Mouse (Mus musculus) T-helper 1 cell (primary cell): ENCODE results near the gene Sik3.

Experiments
- in situ Hi-C: fragments of 300-600 bp; cut with MboI, MseI; formaldehyde crosslinking; loops from one replicate; pipeline ENCODE4 v1.15.1; 2025; ENCODE audit warnings: high pct_unique_total_duplicates

The Sik3 gene

DNA sequence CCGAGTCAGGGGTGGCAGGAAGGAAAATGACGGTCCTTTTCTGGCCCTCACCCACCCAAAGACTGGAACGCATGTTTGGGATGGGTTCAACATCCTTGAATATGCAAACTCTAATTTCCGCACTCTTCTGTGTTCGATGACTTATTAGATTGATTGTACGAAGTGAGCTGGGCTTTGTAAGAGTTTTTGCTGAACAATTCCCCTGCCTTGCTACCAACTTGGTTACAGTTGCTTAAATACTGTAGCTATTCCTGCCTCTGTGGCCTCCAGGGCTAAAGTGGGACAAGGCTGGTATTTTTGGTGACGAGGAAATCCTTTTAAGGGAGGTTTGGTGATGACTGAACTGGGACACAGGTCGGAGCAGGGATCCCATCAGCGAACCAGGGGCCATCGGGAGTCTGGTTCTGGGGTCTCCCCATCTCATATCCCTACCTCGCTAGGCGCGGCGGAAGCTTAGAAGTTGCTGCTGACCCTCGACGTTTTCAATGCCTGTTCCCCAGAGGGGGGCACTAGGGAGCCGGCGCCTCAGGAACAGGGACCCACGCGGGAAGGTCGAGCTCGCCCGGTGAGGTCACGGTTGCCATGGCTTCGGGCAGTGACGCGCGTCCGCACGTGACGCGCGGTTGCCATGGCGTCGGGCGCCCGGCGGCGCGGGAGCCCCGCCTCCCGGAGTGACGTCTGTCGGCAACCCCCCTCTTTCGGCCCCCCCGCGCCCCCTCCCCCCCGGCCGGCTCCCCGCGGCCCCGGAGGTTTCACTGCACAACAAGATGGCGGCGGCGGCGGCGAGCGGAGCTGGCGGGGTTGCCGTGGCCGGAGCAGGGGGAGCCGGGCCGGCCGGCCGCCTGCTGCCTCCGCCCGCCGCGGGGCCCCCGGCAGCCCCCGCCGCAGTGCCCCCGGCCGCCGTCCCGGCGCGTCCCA is at the start of gene Sik3, which contains the start of gene Pafah1b2:
Gene Sik3 (plus strand): TSS at position 730 of the 918 bp plus-strand sequence.
Gene Pafah1b2 (minus strand): TSS at position 600 of the 918 bp plus-strand sequence.
- in situ Hi-C loops, result no loop called here

DNA sequence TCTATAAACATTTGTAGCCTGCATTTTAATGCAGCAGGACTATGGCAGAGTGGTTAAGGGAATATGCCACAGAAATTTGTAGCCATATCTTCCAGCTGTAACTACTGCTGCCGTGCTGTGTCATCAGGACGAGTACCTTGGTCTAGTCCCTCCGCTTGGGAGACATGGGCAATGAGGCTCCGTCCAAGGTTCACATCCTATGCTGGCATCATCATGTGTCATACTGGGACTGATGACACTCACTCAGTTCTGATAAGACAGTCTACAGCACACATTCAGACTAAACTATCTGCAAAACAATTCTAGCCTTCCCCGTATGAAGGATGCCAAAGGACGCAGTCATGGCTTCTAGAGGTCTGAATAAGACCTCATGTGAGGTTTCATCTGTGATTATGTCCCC is 49.0 kb upstream of the Sik3 start:
- in situ Hi-C loops, result no loop called here

DNA sequence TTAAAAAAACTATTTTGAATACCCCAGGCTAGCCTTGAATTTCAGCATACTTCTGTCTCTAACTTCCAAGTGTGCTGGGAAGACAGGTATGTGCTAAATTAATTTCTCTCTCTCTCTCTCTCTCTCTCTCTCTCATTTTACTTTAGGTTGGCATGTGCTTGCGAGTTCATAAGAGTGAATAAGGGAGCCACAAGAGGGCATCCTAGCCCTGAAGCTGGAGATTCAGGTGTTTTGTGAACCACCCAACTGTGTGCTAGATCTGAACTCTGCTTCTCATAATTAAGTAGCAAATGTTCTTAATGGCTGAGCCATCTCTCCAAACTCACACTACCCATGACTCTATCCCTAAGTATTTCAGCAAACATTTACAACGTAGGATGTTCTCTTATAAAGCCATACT is 35.7 kb upstream of the Sik3 start:
- in situ Hi-C loops, result no loop called here

DNA sequence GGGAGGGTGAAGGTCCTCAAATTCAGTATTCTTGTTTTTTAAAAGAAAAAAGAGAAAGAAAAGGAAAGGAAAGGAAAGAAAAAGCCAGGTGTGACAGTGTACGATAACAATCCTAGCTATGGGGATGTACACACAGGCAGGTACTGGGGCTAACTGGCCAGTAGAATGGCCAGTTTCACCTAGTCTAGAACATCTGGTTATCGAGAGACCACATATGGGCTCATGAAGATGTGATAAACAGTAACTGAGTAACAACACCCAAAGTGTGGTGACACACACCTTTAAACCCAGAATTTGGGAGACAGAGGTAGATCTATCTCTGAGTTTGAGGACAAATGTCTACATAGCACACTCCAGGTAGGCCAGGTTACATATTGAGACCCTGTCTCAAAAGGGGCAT is 32.8 kb upstream of the Sik3 start:
- in situ Hi-C loops, result no loop called here

DNA sequence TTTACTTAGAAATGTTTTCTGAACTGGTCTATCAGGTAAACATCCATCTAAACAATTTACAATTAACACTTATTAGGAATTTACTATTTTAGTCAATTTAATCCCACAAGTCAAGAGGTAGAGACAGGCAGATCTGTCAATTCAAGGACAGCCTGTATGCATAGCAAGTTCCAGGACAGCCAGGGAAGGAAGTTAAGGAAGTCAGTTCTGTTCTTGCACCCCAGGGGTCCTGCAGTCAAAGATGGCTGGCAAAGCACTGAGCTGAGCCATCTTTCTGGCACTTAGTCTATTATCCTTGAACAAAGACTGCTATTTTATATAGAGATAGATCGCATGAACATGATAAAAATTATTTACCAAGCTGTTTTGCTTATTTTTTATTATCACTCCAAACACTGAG is 32.0 kb upstream of the Sik3 start:
- in situ Hi-C loops, result no loop called here

DNA sequence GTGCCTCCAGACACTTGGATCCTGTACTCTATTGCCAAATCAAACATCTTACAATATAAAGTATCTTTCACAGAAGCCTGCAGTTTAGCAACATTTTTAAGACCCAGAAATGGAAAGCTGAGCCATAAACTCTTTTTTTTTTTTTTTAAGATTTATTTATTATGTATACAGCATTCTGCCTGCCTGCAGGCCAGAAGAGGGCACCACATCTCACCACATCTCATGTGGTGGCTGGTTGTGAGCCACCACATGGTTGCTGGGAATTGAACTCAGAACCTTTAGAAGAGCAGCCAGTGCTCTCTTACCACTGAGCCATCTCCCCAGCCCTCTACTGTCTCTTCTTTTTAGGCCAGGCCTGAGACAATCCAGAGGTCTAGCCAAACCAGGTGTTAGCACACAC is 31.3 kb upstream of the Sik3 start:
- in situ Hi-C loops, result no loop called here

DNA sequence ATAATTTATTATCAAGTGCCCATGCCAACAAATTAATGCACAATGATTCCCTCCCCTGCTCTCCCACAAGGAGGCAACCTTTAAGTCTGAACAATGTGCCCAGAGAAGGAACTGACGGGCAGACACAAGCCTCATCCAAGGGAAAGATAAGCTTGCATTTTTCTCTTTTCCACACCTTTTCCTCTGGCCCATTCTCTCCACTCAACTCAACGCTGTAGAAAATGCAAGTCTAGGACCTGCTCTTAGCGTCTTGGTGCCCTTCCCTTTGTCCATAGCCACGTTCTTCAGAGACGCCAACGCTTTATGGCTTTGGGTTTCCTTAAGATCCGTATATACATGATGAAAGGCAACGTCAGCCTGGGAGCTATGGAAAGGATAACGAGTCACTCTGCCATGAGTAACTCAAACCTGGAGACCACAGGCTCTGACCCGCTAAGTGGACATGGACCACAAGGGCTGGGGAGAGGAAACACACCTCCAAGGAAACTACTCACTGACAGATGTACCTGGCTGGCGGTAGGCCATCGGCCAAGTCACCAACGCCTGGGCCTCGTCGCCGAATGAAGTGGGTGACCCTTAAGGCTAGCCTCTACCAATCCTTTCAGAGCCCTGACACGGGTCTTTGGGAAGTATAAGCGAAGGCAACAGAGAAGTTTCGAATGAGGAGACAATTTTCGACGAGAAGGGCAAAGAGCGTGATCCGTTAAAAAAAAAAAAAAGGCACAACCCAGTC is 28.8 kb upstream of the Sik3 start:
- in situ Hi-C loops, result no loop called here

DNA sequence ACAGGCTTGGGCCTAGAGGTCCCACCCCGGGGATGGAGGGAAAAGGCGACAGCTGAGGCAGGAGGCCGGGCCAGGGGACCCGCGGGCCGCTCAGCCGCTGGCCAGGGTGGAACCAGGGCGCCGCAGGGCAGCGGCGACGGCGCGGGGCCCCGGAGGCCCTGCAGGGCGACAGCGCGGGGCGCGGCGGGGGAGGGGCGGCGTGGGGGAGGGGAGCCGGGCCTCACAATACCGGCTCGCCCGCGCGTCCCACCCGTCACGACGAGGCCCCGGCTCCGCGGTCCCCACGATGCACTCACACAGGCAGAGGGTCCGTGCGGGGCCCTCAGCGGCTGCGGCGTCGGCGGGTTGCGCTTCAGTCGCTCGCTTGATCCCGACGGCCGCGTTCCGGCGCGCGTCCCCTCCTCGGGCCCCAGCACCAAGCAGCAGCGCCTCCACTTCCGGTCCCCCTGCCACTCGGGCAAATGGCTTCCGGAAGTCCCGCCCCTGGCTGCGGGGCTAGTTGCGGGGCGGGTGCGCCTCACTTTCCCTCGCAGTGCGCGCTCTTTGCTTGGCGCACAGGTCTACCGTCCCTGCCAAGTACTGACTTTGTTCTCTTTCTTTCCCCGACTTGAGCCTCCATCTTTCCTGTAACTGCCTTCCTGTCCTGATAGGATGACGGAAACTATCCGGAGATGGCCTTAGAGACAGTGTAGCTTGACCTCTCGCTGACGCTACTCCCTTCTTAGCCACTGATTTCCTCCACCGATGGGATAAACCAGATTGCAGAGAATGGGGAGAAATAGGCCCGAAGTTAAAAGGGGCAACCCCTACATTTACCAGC is 28.0 kb upstream of the Sik3 start:
- in situ Hi-C loops, result no loop called here

DNA sequence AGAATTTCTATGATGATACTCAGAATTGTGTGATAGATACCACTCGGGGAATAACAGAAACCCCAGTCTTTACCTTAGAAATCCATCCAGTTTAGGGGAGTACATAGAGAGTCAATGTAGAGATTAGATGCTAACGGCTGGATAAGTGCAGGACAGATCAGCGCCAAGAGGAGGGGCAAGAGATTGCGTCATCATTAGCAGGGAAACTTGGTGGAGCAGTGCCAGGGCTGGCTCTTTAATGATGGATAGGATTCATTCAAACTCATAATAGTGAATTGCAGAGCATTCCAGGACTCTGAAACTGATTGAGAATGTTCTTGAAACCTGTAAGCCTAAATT is 27.4 kb upstream of the Sik3 start:
- in situ Hi-C loops, result no loop called here

DNA sequence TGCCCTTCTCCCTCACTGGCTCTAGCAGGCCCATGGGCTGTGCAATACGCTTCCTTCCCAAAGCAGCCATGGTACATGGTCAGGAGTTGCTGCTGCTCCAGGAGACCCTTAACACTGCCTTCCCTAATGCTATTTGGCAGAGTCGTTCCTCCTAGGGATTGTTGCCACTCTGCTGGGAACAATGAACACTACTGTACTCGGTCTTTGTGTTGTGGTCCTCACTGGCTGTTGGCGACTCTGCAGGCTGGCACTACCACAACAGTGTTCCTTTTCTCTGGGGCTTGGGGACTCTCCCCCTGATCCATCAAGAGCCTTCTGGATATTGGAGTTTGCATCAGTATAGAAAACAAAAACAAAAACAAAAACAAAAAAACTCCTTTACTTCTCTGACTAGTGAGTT is 13.6 kb upstream of the Sik3 start:
- in situ Hi-C loops, result loop anchor here (5.0 kb wide), 1 partner anchor 198 kb away; no protein-coding TSS in a partner anchor

DNA sequence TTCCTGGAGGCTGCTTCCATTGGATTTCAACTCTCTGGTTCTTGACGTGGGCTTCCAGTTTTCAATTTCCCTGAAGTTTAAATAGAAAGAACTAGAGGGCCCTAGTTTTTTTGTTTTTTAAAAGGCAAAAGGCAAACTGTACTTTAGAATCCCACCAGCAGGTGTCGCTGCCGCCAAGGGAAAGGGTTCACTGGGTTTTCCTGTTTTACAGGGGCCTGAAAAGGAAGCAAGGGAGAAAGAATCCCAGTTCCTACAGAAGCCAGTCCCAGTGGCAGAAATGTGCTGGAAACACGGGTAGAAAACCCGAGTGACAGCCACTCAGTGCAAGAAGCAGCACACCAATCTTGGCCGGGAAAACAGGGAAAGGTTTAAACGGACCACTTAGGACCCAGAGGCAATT is 8.9 kb upstream of the Sik3 start:
- in situ Hi-C loops, result no loop called here

DNA sequence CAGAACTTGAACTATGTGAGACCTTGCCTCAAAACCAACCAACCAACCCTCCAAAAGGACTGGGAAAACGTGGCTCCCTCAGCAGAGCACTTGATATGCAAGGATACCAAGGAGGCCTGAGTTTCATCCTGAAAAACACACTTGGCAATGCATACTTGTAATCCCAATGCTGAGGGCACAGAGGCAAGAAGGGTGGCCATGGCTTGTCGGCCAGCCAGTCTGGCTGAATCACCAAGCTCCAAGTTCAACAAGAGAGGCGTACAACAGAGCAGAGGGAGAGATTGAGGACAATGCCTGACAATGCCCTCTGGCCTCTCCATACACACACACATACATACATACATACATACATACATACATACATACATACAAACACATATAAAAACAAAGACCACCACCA is 8.1 kb upstream of the Sik3 start:
- in situ Hi-C loops, result no loop called here

DNA sequence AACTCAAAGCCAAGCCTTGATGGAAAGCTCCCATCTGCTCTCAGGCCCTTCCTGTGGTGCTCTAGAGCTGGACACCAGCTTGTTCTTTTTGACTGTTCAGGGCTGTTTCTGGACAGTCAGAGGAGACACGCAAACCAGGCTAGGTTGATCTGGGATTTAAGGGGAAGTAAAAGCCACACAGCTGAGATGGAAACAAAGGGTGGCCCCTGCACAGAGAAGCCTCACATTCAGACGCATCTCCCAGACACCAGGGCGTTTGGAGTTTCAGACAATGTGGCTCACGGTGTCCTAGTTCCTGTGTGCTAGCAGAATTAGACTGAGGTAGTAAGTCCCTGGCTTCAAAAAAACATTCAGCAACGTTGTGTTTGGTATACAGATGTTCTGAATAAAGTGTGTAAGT is 6.4 kb upstream of the Sik3 start:
- in situ Hi-C loops, result no loop called here

DNA sequence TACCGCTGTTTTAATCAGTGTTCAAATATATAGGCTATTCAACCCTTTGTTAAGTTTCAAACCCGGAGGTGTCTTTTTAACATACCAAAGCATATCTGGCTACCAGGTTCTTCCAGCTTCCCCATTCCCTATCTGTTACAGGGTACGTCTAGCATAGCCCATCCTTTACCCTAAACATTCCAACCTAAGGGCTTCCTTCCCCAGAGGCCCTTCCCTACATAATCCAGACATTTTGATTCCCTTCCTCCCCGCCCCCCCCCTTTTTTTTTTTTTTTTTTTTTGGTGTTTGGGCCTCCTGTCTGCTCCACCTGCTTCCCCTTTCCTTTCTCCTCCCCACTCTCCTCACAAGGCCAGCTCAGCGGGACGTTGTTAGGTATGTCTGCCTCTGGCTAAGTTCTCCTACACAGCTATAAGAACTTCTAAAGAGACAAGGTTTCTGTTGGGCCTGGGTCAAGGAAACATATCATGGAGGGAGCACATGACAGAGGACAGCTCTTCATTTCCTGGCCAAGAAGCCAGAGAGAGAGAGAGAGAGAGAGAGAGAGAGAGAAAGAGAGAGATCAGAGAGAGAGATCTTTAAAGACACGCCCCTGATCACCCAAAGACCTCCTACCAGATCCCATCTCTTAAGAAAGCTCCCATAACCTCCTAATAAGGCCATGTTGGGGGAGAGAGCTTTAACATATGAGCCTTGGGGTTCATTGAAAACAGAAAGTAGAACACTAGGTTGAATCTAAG is 3.5 kb upstream of the Sik3 start:
- in situ Hi-C loops, result no loop called here

DNA sequence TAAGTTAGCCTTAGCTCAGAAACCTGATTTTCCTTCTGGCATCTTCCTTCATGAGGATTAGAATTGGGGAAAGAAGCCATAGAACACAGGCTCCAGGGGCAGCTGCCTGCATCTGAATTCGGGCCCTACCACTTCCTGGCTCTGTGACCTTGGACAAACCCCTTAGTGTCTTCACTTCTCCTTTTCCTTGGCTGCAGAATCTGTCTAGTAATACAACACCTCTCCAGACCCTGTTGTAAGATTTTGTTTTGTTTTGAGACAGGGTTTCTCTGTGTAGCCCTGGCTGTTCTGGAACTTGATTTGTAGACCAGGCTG is 3.0 kb upstream of the Sik3 start:
- in situ Hi-C loops, result no loop called here

DNA sequence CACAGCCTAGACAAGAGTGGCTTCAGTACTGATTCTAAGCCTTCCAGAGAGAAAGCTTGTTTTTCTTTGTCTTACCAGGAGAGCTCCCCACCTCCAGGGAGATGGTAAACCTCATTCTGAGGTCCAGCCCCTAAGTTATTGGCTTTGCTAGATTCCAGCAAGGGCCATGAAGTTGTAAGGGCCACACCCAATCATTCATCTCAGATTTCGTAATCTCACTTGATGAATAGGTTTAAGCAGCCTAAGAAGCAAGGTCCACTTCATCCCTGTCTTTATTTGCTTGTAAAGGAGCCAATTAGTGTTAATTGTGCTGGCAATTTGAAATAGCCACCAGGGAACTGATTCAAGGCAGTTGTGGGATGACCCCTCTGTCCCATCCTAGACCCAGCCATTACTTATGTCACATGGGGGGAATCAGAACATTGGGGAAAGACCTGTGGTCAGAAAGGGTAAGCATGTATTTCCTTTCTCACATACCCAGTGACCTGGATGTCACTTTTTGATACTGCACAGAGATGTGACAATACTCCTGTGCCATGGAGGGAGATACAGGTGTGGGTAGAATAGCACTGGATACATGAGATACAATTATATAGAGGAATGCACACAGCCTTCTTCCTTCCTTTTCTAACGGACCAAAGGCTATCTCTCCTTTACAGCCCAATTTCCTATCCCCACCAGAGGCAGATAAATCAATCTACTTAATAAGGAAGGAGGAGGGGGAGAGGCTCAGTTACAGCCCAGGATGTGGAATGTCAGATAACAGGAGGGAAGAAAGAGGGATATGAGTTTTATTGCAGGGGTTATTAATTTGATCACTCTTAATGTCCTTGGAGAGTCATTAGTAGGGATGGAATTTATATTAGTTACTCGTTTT is 1.3 kb upstream of the Sik3 start:
- in situ Hi-C loops, result no loop called here

DNA sequence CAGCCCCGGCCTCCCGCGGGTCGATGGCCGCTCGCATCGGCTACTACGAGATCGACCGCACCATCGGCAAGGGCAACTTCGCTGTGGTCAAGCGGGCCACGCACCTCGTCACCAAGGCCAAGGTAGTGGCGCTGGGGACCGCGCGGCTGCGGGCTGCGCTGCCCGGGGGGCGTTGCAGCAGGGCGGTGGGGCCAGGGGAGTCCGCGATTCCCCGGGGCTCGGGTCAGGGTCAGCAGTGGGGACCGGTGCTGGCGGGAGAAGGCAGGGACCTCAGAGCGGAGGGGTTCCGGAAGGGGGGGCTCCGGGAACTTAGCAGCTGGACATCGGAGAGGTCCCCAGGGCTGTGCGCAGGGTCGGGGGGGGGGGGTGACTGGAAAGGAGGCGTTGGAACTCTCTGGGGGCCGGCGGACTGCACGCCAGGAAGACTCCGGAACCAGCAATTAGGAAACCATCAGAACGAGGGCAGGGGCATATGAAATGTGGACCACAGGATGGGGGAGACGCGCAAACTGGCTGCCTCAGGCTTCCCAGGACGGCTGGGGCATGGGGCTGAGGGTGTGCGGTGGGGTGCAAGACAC is 478 bp downstream of the Sik3 start:
- in situ Hi-C loops, result no loop called here

DNA sequence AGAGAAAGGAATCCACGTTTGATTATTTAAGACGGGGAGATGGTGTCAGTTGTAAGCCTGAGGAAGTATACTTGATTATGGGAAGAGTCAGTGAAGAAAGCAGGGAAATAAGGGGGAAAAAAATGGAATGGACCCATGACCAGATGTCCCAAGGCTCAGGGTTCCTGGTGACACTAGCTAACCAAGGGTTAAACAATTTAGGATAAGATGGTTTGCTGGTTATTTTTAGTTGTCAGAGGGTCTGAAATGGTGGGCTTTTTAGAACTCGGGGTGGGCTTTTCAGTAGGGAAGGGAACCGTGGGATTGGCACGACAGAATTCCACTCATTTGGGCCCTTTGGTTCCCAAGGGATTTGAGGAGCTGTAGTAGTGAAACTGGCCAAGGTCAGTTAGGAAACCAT is 996 bp downstream of the Sik3 start:
- in situ Hi-C loops, result no loop called here

DNA sequence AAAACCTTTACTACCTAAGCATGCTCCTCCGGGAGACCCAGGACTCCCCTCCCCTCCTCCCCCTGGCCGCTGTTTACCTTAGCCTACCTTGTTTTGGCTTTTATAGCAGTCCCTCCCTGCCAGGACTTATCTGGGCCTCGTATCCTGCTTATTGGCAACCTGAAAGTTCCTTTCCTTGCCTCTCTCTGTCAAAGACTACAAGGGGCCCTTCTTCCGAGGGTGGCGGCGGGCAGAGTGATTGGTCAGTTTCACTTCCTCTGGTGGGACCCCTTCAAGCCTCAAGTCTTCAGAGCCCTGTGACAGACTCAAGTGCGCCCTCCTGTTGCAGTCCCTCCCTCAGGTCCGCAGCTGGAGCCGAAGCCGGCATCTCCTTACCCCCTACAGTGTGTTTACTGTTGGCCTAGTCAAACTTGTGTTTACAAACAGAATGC is 1.6 kb downstream of the Sik3 start:
- in situ Hi-C loops, result no loop called here

DNA sequence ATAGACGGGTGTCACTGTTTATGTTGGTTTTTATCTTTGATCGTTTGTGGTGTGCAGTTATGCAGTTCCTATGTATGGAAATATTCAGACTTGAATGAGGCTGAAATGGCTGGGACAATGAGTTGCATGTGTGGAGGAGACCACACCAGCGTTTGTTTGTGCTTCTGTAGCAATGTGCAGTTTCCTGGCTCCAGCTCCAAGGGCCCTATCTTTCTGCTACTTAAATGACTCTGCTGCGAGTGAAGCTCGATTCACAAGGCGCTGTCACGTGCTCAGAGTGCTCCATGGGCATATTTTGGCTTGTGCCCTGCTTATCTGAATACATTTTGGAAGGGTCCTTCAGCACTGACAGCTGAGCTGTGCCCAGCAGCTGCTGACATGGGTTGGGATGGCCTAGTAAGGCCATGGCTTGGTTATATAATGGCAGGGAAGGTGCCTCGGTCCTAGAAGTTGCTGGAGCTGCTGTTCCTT is 2.5 kb downstream of the Sik3 start:
- in situ Hi-C loops, result no loop called here
